Mouse (Mus musculus) adrenal gland, adult 8-10 months (tissue): ENCODE data around the gene Panx3. TPM values are rescaled to one million over a fixed set of nuclear protein-coding genes. Genes with fewer than 3 reads are reported as not detected.

Experiments
- DNase-seq: peaks from one replicate; pipeline ENCODE4 v3.0.0; 2022
- total RNA-seq, 4 experiments: library from RNA; stranded (reverse); gene quantifications; 2 replicates each; pipeline ENCODE4 v1.2.4; 2022

Panx3 gene
- total RNA-seq = under 1 TPM in 2 of 4 experiments, not detected in 2; 0.12 to 0.31 TPM

DNA sequence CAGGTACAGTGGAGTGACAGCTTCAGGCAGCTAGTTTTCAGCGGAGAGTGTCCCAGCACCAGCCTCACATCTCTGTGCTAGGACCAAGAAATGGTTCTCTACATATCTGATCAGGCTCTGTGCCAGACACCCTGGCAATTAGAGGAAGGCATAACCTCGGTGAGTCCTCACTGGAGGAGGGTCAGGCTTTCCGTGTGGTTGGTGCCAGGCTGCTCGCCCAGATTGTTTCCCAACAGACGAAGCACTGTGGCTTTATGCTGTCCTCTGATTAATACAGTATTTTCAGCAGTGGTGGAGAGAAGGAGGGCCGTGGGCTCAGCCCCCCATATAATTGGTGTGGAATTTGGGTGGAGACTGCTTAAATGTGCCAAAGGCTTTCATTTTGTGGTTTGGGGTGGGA is at the start of gene Panx3:
Gene Panx3 (minus strand): TSS at position 121 of the 400 bp plus-strand sequence.
- DNase-seq = no peak

DNA sequence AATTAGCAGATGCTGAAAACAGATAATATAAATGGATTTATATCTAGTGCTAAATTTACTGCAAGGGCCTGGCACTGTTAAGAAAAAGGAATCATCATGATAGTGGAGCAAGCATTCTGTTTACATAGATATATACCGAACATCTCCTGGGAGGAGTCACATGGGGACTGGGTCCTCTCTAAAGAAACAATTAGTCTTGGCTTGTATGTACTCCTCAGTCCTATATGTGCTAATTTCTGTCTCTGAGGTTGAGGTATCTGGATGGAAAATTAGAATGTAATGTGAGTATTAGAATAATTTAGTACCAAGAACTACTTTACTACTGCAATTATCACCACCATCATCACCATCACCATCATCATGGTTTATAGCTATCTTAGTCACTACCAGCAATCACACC is 47.1 kb upstream of the Panx3 start, which contains the start of gene Olfr160:
Gene Olfr160 (minus strand): TSS at position 101 of the 400 bp plus-strand sequence.
- DNase-seq = no peak

DNA sequence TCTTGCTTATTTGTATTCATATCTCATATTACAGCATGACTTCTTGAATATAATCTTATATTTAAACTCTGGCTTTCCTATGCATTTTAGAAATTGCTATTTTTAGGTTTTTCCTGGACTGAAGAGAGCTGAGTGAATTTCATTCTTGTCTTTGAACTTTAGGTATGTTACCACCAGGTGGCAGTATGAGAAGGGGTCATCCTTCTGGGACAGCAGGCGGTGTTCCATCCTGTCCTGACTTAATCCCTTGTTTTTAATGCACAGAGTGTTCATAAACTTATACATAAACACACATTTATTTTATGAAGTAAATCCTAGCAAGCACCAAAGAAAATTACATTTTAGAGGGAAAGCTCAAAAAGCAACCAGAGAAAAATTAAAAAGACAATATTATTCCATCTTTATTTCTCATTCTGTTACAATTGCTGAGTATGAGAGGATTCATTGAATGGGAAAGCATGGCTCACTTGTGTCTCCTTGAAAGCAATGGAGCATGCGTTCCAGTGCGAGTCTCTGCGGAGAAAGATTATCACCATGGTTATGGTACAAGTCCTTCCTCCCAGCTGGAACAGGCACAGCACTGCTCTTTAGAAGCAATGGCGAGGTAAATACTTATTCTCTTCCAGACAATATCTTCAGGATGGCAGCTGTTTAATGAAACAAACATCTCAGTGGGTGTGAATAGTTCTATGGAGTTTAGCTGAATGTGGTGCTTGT is 21.1 kb upstream of the Panx3 start:
- no peak for DNase-seq

DNA sequence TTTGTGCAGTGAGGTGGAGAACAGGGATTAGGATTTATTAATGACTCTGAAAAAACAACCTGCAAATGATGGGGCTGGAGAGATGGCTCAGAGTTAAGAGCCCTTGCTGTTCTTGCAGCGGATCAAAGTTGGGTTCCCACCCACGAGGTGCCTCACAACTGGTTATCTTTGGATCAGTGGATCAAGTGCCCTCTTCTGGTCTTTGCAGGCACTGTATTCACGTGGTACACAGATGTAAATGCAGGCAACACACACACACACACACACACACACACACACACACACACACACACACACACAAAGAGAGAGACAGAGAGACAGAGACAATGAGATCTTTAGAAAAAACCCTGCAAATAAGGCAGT is 18.9 kb upstream of the Panx3 start:
- no peak for DNase-seq

DNA sequence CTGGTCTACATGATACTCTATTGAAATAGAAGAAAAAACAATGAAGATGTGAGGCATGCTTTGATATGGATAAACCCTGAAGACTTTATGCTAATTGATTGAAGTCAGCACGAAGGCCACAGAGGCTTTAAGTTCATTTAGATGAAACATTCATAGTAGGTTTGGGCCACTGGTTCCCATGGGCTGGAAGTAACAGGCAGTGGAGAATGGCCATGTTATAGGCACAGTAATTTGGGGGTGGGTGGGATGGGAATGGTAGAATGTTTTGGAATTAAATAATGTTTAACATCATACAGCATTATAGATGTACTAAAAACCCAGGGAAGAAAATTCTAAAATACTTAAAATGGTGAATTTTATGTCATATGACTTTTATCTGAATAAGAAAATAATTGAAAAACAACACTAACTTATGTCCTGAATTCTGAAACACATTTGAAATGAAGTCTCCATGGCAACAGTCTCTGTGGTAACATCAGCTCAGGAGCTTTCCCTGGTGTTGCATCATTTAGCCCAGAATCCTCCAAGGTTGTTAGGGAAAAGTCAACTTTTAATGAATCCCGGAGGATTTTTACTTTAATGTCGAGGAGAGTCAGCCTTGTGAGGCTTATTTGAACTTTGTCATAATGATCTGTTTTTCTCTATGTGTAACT is 18.4 kb upstream of the Panx3 start:
- DNase-seq = no peak

DNA sequence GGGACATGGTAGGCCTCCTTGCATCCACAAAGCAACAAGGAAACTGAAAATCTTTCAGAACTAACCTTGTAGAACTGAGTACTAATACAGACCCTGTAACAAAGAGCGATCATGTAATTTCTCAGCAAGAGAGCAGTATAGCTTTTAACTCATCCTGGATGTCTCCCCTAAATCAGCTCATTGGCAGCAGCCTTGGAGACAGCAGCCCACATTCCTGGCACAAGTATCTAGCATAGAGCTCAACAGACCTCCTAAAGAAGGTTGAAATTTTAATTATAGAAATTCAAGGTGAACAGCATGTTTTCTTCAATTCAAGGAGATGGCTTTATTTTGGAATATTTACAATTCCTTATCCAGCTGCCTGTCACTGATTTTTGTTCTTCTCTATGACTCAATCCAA is 12.1 kb upstream of the Panx3 start:
- no peak for DNase-seq

DNA sequence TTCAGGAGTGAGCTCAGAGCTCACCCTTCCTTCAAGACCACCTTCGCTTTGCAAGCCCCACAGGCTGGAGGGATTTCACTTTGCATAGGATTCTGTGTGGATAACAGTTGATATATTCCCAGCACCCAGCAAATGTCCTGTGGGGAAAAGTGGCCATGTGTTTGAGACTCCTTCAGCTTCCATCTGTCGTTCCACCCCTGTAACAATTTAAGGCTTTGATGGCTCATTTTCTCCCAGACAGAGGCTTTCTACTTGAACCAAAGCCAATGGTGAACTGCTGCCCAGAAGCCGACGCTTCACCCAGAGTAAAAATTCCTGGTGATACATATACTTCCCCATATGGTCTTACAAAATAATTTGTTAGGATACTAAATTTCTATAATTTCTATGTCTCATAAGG is 6.3 kb upstream of the Panx3 start:
- no peak for DNase-seq

DNA sequence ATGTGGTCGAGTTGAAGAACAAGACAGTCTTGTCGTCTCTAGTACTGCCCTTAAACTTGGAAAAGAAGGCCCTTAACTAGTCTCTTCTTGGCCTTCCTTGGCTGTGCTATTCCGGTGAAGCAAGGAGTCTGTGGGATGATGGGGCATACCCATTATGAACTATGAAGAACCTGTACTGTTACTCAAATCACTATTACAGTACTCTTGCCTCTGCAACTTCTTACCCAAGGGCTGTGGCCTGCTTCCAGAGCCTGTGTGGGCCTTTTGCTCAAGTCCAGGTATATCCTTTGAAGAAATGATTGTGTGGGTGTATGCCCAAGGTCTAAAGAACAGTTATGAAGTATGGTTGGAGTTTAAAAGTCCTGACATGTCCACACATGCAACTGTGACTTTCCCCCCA is 1.2 kb upstream of the Panx3 start:
- DNase-seq = no peak

DNA sequence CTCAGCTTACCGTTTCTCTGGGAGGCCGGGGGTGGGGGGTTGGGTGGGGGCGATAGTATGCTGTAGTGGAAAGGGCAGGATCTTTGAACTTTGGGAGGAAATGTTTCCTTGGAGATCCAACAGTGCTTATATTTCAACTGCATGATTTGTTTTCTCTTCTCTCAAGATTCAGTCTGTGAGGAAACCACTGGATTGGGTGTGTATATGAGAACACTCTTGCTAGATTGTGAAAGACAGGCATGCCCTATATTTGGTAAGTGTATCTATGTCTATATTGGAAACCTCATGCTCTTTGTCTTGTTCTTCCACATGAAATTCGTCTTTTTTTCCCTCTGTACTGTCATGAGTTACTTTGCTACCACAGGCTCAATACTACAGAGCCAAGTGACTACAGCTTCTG is 643 bp upstream of the Panx3 start:
- DNase-seq = no peak

DNA sequence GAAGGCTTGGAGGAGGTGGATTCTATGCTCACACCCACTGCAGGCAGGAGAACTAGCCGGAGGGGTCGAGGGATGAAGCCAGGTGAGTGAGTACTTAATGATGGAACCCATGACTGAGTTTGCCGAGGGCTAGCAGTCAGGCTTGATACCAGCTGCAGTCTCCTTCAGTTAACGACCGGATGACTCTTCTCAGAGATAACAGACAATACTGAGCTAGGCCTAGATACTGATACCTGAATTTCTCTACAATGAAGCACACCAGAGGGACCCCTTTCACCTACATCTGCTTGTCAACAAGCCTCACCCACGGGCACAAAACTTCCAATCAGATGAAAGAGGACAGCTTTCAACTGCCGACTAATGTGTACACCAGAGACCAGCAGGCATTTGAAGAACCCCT is 3.0 kb downstream of the Panx3 start:
- DNase-seq = no peak

DNA sequence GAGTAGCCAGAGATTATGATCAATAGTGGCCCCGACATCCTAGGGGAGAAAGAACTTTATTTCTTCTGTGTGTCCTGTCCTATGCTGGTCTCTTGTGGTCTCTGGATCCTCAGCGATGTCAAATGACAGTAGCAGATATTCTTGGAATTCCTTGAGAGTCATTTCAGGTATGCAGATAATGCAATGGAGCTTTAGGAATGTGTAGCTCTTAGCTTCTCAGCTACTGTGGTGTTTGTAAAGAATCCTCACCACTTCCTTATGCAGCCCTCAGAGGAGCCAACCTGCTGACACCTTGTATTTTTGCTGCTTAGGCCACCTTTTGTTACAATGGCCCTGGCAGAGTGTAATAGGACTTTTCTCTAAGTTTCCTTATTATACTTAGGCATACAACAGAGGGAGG is 4.4 kb downstream of the Panx3 start:
- no peak for DNase-seq

DNA sequence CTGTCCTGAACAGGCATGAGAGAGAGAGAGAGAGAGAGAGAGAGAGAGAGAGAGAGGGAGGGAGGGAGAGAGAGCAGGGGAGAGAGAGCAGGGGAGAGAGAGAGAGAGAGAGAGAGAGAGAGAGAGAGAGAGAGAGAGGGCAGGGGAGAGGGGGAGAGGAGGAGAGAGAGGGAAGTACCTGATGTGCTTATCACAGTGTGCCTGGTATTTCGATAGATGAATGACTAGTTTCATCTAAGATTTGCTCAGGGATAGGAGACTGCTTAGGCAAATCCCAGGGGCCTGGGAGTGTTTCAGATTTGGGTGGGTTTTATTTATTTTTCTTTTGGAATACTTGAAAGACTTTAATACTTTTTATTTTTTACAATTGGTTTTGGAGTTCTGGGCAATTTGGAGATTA is 5.8 kb downstream of the Panx3 start:
- DNase-seq = no peak

DNA sequence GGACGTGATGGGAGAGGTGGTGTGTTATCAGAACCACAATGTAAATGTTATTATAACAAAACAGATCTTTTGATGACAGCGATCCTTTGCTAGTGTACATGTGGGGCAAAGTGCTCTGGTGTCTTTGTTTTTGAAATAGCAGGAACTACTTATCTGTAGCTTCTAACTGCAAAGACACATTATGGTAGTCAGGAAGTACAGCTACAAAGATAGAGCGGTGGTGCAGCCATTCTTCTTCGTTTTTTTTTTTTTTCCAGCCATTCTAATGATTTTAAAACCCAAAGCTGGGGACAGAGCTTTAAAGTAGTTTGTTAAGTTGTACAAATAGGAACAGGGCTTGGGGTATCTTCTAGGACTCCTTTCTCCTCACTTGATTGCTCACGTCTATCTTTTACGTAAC is 9.6 kb downstream of the Panx3 start:
- no peak for DNase-seq

DNA sequence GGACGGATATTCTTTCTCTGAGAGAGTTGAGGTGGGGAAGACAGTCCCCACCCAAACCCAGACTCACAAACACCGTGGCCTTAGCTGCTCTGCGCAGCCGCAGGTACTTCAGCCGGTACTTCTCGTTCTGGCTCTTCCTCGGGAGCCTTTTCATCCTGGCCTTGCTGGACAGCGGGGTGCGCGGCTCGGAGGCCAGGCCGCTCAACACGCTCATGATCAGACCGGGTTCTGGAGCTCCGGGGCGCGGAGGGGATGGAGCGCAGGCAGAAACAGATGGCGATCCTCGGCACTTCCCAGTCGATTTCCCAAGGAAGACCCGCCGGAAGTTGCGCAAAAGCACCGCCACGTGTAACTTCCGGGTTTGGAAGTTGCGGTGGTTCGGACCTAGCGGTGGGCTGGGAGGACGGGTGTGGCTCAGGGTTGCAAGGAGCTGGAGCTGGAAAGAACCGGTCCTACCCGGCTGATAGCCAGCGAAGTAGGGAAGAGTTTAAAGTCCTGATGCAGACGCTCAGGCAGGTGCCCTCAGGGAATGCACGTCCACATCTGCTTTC is 12.0 kb downstream of the Panx3 start, which contains the start of gene Tbrg1:
Gene Tbrg1 (minus strand): TSS at position 382 of the 551 bp plus-strand sequence.
- peak; percentile 74 for DNase-seq

DNA sequence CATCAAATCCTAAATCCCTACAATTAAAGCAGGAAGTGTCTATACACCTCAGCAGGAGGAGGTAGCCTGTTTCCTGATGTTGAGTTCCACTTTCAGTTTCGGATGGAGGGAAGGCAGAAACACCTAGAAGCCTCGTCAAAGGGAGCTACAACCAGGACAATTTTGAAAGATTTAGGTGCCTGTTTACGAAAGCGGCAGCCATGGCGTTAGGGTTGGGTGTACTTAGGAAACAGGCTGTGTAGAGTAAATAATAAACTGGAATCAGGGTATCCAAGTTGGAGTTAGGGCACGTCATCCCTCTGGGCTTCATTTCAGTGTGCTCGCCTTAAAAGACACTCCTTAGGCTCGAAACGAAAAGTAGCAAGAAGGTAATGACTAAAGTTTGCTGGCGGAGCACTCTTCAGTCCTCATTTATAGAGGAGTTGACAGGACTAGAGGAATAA is 12.6 kb downstream of the Panx3 start:
- peak; percentile 5 for DNase-seq

DNA sequence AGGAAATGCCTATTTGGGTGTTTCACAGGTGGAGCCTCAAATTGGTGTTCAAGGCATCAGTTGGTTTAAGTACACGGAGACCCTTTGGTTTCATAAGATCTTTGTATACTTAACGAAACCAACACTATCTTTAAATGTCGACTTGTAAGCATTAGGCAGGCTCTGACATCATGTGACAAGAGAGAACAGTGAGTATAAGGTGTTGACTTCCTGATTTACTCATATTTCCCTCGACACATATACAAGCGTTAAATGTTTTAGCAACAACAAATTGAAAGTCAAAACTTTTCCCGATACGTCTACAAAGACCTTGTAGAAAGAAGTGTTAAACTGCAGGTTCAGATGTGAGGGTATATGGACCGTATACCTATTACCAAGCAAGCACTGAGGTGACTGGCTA is 13.1 kb downstream of the Panx3 start:
- no peak for DNase-seq

DNA sequence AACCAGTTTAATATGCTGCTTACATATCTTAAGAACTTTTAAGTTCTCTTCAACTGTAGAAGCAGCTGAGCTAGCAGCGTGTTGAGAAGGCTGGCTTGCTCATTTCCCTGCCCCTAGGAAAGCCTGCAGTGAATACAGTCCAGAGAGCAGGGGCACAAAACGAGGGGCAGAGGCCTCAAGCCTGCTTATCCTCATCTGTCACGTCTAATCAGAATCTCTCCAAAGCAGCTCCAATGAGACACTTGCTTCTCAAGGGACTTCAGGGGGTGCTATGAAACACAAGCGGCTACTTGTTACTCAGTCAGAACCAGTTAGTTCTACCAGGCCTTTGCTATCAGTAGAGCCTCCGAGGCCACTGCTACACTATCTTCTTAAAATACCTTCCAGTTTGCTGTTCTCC is 15.2 kb downstream of the Panx3 start:
- DNase-seq = no peak

DNA sequence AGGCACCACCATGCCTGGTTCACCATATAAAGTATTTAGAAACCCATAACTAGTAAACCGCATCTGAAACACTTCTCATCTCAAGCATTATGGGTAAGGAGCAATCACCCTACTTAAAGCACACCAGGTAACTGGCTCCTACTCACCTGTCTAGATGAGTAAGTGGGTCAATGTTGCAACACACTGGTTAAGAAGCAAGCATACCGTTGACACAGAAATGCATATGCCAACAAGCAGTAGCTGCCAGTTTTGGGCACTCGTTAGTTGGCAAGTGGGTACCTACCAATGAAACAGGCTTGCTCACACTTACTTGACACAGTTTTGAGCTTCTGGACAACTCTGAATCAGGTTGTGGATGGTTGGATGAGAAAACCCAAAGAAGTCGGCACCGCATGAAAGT is 18.4 kb downstream of the Panx3 start:
- DNase-seq = no peak

DNA sequence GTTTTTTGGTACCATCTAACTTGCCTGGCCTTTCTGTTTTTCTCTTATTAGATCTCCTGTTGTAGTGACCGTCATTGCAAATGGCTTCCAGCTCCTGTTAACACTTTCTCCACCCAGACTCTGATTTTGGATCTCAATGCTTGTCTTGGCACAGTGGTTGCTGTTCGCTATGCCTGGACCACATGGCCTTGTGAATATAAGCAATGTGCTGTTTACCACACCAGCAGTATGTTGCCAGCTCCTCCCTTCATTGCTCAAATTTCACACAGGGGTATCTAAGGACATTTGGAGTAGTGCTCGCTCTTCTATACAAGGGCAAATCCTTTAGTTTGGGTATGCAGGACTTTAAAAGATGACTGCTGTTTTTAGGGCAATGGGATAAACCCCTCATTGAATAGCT is 22.8 kb downstream of the Panx3 start:
- DNase-seq = no peak

DNA sequence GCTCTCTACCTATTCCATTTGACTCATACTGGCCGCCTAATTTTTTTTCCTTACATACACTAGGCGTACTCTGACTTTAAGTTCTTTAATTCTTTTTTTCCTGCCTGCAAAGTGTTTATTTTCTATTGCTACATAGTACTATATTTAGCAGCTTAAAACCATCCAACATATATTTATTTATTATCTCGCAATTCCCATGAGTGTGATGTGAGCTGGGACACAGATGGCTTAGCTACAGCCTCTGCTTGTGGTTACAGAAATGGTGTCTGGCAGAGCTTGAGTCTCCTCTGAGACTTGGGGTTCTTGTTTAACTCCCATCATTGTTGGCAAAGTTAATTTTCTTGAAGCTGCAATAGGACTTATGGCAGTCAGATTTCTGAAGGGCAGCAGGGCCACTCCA is 30.3 kb downstream of the Panx3 start:
- DNase-seq = no peak

DNA sequence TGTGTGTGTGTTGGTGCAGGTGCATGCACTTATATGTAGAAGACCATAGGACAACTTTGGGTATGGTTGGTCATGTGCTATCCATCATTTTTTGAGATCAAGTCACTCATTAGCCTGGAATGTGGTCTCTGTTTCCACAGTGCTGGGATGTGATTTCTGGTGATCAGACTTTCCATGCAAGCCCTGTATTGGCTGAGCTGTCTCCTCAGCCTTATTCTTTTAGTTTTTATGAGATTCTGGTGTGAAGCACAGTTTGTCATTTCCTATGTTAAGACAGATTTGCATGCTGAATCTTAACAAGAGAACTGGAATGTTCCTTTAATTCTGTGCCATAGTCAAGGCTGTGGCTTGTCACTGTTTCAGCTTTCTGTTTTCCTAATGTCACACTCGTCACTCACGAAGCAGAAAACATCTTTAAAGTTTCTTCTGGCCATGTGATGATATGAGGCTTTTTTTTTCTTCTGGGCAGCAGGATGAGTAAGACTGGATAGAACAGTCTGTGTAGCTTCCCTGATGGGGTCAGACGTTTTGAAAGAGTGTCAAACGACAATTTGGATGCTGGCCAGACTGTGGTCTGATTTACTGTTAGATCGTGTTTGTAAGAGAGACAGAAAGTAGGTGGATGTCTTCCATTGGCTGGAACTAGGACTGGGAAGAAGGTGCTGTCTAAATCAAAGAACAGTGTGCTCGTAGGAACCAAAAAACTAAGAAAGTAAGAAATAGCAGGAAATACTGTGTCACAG is 32.1 kb downstream of the Panx3 start:
- DNase-seq = no peak

DNA sequence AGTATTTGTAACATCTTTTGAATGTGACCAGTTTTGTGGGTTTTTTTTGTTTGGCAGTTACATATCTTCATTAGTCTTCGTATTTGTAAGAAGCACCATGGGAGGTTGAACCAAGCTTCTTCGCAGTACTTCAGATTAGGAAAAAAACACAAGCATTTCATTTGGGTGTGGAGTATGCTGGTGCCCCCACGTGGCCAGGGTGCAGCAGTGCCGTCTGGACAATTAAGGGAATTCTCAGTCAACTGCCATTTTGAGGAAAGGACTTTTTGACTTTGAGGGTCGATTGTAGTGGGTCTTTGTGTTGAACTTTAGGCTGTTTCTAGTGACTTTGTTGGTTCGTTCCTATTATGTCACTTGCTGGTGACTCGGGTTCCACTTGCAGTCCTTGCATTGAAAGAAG is 32.7 kb downstream of the Panx3 start:
- DNase-seq = no peak

DNA sequence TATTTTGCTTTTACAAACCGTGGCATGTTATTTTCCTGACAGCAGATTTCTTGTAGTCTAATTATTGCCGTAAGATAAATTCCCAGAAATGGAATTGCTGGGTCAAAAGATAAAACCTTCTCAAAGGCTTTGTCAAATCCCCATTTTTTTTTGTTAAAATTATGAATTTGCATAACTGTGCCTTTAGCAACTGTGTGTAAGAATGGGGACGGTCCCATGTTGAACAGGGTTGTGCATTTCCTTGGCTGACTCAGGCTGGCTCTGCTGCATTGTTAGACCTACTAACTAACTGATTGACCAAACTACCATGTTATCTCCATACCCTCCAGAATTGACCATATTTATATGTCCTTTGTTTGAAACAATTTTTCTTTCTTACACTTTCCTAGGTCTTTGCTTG is 34.8 kb downstream of the Panx3 start:
- DNase-seq = no peak
